Mouse (Mus musculus): ENCODE data around the gene Park7.

The Park7 gene

DNA sequence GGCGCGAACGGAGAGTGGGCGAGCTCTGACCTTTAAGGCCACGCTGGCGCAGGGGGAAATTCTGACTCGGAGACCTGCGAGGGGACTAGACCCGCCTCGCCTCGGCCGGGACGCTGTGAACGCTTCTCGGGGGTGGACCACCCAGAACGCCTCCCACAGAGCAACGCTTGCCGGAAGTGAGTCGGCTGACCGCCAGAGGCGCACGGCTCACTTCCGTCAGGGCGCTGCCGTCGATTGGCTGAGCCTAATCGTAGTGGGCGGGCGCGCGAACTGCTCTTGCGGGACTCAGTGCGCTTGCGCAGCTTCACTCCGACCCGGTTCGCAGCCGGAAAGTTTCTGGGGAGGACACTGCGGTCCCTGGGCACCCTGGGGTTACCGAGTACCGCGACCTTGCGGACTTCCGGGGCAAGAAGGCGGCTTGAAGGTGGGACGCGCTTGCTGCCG, at the start of gene Park7, which contains the start of gene Tnfrsf9:
Park7 (minus strand) TSS at position 148 of the 444 bp plus-strand sequence.
Tnfrsf9 (plus strand) TSS at position 273 of the 444 bp plus-strand sequence.
- peak; percentile 98 for DNase-seq (ENCODE audit: inconsistent age in 2 of 2, low spot score in 1 of 2)

GRCm38 (mm10) chr4:150963711-150964110, 49.5 kb upstream of the Park7 start:
- DNase-seq (ENCODE audit: inconsistent age in 2 of 2, low spot score in 1 of 2), result no peak

DNA sequence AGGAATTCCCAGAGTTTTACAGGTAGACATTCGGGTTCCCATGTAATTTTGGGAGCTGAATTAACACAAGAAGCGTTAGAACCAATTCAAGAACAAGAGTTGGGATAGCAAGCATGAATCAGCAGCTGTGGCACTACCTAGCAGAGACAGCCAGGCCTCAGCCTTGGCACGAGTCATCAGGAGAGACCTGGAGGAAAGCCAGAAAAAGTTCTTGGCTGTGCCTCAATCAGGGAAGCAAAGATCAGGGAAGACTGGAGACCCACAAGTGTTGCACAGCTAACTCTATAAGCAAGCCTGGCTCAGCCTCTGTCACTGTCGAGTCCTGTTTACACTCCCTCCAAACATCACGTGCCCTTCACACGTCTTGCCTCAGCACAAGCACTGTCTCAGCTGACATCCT, 48.0 kb upstream of the Park7 start:
- DNase-seq (ENCODE audit: inconsistent age in 2 of 2, low spot score in 1 of 2), result peak; percentile 84 to 92

DNA sequence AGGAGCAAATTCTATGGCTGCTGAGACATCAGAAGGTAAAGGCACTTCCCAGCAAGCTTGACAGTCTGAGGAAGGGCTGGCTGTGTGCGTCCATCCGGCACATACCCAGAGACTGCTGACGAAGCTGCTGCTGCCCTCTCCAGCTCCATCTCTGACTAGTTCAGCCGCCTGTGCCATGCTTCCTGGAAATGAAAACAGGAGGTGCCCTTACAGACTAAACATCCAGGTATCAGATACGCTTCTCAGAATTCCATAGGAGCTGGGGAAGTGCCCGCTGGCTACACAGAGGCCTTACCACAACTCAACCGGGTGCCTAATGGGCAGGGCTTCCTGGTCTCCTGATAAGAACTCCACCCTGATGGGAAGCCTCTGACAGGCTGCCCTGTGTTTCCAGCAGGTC, 44.3 kb upstream of the Park7 start:
- no peak for DNase-seq (ENCODE audit: inconsistent age in 2 of 2, low spot score in 1 of 2)

DNA sequence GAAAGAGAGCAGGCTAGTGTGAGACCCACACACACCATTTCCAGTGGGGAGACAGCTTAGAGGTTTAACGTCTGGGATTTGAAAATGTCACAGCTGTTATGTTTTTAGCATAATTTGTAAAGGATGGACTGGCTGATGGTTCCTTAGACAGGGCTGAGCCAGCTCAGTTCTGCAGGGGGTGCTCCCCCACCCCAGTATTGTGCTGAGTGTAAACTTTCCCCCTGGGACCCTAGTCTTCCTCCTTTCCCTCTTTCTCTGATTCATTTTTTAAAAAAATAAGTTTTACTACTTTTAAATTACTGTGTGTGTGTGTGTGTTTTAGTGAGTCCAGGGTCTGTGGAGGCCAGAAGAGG, 42.8 kb upstream of the Park7 start:
- DNase-seq (ENCODE audit: inconsistent age in 2 of 2, low spot score in 1 of 2), result no peak

GRCm38 (mm10) chr4:150956369-150957105, 42.3 kb upstream of the Park7 start:
- no peak for DNase-seq (ENCODE audit: inconsistent age in 2 of 2, low spot score in 1 of 2)

DNA sequence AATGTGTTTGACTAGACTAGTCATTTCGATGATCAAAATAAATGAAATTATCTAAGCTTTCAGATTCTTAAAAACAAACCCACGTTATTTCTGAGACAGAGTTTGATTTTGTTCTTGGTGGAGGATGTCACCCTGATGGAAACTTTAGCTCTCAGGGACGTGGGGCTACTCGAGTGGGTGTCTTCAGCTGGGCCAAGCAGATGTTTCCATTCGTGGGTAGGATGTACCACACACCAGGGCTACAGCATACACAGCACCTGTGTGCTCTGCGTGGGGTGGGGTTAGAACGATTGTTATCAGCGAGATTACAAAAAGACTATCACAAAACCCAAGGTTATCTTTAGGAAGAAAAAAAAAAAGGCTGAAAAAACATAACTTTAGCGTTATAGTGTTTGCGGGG, 36.7 kb upstream of the Park7 start:
- DNase-seq (ENCODE audit: inconsistent age in 2 of 2, low spot score in 1 of 2), result no peak

DNA sequence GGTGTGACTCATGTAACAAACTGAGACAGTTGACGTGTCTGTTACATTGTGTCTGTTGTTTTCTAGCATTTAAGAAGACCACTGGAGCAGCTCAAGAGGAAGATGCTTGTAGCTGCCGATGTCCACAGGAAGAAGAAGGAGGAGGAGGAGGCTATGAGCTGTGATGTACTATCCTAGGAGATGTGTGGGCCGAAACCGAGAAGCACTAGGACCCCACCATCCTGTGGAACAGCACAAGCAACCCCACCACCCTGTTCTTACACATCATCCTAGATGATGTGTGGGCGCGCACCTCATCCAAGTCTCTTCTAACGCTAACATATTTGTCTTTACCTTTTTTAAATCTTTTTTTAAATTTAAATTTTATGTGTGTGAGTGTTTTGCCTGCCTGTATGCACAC, 30.5 kb upstream of the Park7 start:
- no peak for DNase-seq (ENCODE audit: inconsistent age in 2 of 2, low spot score in 1 of 2)

- DNase-seq (ENCODE audit: inconsistent age in 2 of 2, low spot score in 1 of 2), result no peak
Observed at GRCm38 (mm10) chr4:150939991-150940651, 25.9 kb upstream of the Park7 start.

GRCm38 (mm10) chr4:150938063-150938452, 23.8 kb upstream of the Park7 start:
- no peak for DNase-seq (ENCODE audit: inconsistent age in 2 of 2, low spot score in 1 of 2)

- peak; percentile 31 to 43 for DNase-seq (ENCODE audit: inconsistent age in 2 of 2, low spot score in 1 of 2)
Observed at GRCm38 (mm10) chr4:150937293-150938062, 23.2 kb upstream of the Park7 start.

DNA sequence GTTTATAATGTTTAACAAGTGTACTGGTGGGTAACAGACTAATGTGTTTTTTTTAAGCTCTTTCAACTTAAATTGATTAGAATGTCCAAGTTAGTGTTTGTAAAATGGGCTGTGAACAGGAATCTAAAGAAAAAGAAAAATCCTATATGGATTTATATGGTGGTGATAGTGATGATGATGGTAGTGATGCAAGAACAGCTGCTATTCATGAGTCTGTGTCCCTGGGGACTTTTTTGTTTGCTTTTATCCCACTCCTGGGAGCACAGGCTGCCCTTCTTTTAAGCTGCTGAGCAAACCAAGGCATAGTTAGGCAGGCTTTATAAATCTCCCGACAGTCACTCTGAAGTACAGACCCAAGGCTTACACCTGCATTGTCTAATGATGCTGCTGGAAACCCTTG, 19.3 kb upstream of the Park7 start:
- no peak for DNase-seq (ENCODE audit: inconsistent age in 2 of 2, low spot score in 1 of 2)

DNA sequence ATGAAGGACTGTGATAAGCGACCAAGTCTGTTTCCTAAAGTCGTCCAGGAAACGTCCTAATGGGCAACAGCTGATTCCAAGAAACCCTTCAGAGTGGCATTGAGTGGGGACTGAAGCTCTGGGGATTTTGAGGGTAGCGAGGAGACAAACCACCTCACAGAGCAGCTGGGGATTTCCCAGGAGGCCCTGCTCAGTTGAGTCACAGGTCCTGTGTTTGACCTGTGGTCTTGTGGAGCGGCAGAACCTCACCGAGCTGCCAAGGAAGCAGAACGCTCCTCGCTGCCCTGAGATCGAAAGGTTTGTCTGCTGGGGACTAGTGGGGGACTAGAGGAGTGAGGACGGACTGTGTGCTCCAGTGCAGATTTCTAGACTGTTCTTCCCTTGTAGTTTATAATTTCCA, 13.6 kb upstream of the Park7 start:
- DNase-seq (ENCODE audit: inconsistent age in 2 of 2, low spot score in 1 of 2), result no peak

- DNase-seq (ENCODE audit: inconsistent age in 2 of 2, low spot score in 1 of 2), result no peak
Observed at GRCm38 (mm10) chr4:150926924-150927705, 12.9 kb upstream of the Park7 start.

DNA sequence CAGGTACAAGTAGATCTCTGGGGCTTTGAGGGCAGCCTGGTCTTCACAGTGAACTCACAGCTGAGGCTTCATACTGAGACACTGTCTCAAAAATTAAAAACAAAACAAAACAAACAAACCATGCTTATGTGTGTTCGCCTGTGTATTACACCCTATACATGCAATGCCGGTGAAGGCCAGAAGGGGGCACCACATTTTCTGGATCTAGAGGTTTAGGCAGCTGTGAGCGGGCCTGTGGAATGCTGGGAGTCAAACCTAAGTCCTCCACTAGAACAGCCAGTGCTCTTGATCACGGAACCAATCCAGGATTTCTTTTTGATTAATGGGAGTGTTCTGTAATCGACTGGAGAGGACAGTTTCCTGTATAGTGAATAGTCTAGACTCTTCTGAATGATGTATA, 11.7 kb upstream of the Park7 start:
- DNase-seq (ENCODE audit: inconsistent age in 2 of 2, low spot score in 1 of 2), result no peak

- peak in 1 of 2 experiments; percentile 20 for DNase-seq (ENCODE audit: inconsistent age in 2 of 2, low spot score in 1 of 2)
Observed at GRCm38 (mm10) chr4:150924936-150925335, 10.7 kb upstream of the Park7 start.

DNA sequence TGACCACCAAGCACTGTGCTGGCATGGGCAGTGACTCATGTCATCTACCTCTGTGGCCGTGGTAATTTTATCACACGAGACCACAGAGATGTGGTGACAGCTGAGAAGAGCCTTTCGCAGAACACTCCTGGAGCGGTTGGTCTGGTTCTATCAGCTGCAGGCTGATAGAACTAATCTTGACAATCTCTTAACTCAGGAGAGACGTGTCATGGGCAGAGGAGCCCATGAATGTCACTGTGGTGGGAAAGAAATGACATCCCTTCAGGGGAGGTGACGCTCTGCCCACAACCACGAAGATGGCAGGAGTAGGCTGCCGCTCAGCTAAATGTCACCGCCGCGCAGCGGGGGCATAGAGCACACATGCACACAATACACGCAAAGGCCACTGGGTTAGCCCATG, 10.1 kb upstream of the Park7 start:
- no peak for DNase-seq (ENCODE audit: inconsistent age in 2 of 2, low spot score in 1 of 2)

DNA sequence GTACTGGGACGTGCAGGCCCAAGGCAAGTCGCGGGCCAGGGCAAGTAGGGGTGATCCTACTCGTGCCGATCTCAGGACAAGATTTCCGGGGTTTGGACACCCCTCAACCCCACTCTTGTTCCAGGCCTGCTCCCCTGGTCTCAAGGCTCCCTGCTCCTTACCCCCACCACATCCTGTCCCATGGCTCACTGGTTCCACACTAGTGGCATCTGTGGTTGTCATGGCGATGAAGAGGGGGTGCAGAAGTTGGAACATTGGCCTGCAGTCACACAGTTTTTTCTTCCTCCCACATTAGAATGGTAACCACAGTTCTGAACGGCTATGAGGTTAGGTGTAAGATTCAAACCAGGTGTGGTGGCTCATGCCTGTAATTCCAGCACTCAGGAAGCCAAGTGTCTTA, 7.0 kb upstream of the Park7 start:
- DNase-seq (ENCODE audit: inconsistent age in 2 of 2, low spot score in 1 of 2), result peak in 1 of 2 experiments; percentile 20

GRCm38 (mm10) chr4:150917336-150918027, 3.2 kb upstream of the Park7 start:
- DNase-seq (ENCODE audit: inconsistent age in 2 of 2, low spot score in 1 of 2), result no peak

DNA sequence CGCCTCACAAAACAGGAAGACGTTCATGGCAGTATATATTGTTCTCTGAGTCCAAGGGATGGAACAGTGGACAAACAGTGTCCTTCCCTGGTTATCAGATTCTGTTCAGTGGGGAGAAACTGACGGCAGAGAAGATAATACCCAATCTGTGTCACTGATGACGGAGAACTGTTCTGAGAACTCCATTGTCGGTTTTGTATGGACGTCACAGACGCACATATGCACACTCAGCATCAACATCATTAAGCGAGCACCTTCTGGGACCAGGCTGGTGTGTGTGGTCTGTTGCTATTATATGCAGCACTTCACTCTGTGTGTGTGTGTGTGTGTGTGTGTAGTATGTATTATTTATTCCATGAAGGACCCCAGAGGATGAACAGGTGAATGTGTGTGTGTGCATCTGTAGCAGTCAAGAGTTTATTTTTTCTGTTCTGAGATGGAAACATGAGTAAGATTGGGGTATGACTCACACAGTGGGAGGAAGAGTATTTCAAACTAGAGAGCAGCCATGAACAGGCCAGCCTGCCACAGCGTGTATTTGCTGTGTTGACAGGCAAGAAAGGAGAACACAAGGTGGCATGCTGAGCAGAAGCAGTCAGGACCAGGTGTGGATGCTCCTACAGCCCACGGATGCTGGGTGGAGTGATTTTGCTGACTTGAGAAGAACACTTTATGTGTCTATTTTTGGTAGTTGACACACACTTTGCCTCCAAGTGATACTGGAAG, 1.1 kb upstream of the Park7 start:
- DNase-seq (ENCODE audit: inconsistent age in 2 of 2, low spot score in 1 of 2), result peak; percentile 14 to 54

Data from adrenal gland, adult (tissue).